Mouse (Mus musculus): Measurements from ENCODE around the gene Tram2.

Tram2 gene

DNA sequence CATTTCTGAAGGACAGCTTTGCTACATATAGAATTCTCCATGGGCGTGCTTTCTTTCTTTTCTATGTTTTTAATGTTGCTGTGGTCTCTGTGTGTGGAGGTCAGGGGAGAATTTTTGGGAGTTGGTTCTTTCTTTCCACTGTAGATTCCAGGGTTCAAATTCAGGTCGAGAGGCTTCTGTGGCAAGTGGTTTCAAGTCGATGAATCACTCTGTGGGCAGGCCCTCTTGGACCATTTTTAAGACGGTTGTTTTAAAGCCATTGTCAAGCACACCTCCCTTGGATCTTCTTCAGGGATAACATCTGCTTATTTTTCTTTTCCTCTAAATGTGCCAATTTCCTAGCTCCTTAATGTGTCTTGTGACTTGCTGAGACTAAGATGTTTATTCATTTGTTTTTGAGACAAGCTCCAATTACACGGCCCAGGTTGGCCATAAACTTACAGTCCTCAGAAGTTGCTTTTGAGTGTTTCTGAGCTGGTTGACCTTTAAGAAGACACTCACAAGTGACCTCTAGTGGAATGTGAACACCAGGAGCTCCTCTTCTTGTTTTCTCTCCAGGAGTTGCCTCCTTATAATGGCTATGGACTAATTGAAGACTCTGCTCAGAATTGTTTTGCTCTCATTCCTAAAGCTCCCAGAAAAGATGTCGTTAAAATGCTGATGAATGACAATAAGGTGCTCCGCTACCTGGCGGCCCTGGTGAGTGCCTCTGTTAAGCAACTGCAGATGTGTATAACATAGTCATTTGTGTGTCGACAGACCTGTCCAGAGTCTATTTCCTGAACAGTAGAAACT, 104.5 kb downstream of the Tram2 start:
- peak; percentile 20 for DNase-seq (ENCODE audit: low read depth, low spot score)

DNA sequence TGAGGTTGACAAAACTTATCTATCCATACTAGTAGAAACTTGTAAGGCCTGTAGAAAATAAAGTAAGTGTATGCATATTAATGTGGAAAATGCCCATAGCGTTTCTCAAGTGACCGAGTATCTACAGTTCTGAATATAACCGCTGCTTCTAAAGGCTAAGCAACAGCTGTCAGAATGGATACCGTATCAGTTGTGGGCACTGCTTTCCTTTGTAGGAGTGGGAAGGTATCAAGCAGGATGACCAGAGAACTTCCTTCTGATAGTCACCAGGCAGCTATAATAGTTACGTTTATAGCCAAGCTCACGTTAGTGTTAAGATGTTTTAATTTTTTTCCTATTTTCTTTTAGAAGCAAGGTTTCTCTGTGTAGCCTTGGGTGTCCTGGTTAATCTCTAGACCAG, 105.6 kb downstream of the Tram2 start:
- no peak for DNase-seq (ENCODE audit: low read depth, low spot score)

- no peak for DNase-seq (ENCODE audit: low read depth, low spot score)
Observed at GRCm38 (mm10) chr1:20969642-20970041, 109.4 kb downstream of the Tram2 start.

- DNase-seq (ENCODE audit: low read depth, low spot score): no peak
Observed at GRCm38 (mm10) chr1:20954876-20955275, 124.2 kb downstream of the Tram2 start.

- no peak for DNase-seq (ENCODE audit: low read depth, low spot score)
Observed at GRCm38 (mm10) chr1:20951799-20952198, 127.2 kb downstream of the Tram2 start.

DNA sequence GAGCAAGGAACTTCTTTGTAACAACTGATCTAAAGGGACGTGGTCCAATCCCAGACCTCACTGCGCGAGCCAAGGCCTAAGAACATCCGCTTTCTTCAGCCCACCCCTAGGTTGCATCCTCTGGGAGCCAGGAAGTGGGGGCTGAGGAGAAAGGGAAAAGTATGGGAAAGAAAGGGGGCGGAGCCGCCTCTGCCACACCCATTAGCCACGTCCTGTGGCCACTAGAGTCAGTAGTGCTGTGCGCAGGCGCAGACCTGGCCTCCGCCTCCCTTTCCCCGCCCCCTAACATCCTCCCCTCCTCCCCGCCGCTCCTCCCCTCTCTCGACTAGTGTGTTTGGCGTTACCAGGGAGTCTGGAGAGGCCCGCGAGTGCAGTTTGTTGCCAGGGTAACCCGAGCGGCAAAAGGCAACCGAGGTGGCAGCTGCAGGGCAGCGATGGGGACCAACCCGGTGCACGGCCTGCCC, 127.7 kb downstream of the Tram2 start, which contains the start of gene Efhc1:
Efhc1 (plus strand) TSS at position 327 of the 464 bp plus-strand sequence.
- peak; percentile 83 for DNase-seq (ENCODE audit: low read depth, low spot score)

Data from WW6 (cell line).